Mouse (Mus musculus) monocyte, adult 5-6 weeks (primary cell): ENCODE results near the gene Zcchc24. TPM values are rescaled to one million over a fixed set of nuclear protein-coding genes. Genes with fewer than 3 reads are reported as not detected.
A peak's percentile ranks its signal among the peaks of the same experiment; 100 is the strongest.

ENCODE experiments used
- ATAC-seq: fragments of 153-309, 156-312 bp; replicated peaks from 2 replicates; pipeline ENCODE4 v1.8.0; 2017; ENCODE audit warnings: mild to moderate bottlenecking; ENCODE audit not compliant: low TSS enrichment, insufficient number of reproducible peaks, severe bottlenecking, poor library complexity, low FRiP score
- total RNA-seq: library from RNA; stranded (forward); fragments of 200-1000, 200-491, 200-594 nt; gene quantifications from 3 replicates; pipeline ENCODE4 v1.2.3, GENCODE M21; 2017

Zcchc24 gene
- total RNA-seq, 1 experiment from 2014 or later = 10.5 TPM

GRCm38 (mm10) chr14:25734736-25735716, 33.8 kb downstream of the Zcchc24 start:
- ATAC-seq = no peak

DNA sequence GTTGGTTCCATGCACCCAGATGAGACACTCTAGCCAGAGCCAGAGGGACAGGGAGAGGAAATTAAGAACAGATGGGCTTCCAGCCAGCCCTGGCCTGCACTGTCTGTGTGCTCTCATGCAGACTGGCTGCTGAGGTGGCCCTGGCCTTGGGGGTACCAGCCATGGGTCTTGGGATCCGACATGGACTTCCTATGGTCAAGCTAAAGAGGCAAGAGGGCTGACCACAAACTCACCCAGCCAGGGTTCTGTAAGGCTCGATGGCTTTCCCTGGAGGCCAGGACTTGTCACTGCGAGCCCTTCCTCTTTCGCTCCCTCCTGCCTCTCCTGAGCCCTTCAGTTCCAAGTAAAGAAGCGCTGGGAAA, 41.7 kb downstream of the Zcchc24 start:
- 0 out of 2 replicates have a peak, but pooled peaks have one; percentile 22 for ATAC-seq

GRCm38 (mm10) chr14:25726226-25727148, 42.4 kb downstream of the Zcchc24 start:
- peak; percentile 50 for ATAC-seq

DNA sequence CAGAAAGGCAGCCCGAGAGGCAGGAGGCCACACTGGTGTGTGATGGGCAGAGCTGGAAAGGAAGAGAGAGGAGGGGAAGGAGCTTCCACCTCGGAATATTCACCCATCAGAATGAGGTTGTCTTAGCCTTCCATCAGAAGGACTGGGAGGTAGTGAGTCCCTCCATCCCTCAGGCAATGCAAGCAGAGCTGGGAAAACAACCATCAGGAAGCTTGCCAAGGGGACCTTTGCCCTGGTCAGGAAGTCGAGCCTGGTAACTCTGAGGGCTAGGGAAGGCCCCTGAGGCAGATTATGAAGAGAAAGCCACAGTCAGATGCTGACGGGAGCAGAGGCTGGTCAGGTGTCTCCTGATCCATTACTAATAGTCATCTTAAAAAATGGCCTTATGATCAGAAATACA, 43.1 kb downstream of the Zcchc24 start:
- ATAC-seq = no peak

- no peak for ATAC-seq
Observed at GRCm38 (mm10) chr14:25725032-25725497, 43.8 kb downstream of the Zcchc24 start.

GRCm38 (mm10) chr14:25720962-25721707, 47.7 kb downstream of the Zcchc24 start:
- ATAC-seq = no peak

GRCm38 (mm10) chr14:25719371-25719770, 49.5 kb downstream of the Zcchc24 start:
- ATAC-seq = no peak

DNA sequence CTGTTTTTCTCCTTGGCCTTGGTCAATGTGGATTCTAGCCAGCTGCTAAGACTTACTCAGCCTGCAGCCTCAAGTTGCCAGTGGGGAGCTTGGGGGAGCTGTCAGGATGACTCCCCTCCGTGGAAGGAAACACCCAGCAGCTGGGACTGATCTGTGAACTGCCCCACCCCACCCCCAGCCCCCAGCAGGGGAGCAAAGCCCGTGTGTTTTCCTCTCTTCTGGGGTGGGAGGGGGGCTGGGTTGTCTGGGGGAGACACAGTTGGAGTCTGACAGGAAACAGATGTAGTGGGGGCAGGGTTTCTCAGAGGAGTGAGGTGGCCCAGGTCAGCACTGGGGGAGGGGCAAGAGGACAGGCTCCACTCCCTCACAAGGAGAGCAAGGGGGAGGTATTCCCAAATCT, 50.4 kb downstream of the Zcchc24 start:
- no peak for ATAC-seq

- no peak for ATAC-seq
Observed at GRCm38 (mm10) chr14:25717718-25718117, 51.1 kb downstream of the Zcchc24 start.

GRCm38 (mm10) chr14:25716528-25716927, 52.3 kb downstream of the Zcchc24 start:
- ATAC-seq = no peak

GRCm38 (mm10) chr14:25713443-25713842, 55.4 kb downstream of the Zcchc24 start:
- ATAC-seq = no peak

GRCm38 (mm10) chr14:25711602-25712001, 57.2 kb downstream of the Zcchc24 start:
- ATAC-seq = no peak

DNA sequence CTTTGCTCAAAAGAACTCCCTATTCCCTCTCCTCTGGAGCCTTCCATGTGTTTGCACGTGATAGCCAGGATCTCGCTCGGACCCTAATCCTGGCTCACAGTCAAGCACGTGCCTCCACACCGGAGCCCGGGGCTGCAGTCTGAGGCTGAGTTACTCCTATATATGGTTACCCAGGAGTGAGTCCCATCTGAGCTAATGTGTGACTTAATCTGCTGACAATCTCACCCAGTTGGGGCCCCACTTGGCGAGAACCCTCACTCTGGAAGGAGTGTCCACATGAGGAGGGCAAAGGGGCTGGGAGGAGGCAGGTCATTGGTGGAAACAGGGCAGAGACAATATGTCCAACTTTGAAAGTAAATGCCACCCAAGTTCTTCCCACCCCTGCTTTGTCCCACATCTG, 57.7 kb downstream of the Zcchc24 start:
- ATAC-seq = no peak

GRCm38 (mm10) chr14:25710681-25711080, 58.2 kb downstream of the Zcchc24 start:
- no peak for ATAC-seq

GRCm38 (mm10) chr14:25710073-25710472, 58.8 kb downstream of the Zcchc24 start:
- ATAC-seq = no peak

DNA sequence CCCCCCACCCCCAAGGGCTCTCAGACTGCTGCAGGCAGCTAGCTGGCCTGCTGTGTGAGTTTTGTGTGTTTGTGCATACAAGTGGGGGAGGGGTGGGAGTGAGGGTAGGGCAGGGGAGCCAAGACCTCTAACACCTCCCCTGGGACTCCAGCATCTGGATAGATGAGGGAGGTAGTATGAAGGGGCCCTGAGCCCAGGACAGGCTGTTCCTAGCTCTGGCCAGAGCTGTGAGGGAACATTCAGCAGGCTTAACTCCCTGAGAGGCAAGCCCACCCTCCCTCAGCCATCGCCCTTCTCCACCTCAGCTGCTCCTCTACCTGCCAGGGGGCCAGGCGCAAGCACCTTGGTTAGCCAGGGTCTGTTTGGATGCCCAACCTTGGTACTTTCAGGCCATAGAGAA, 59.9 kb downstream of the Zcchc24 start:
- ATAC-seq = no peak

GRCm38 (mm10) chr14:25708451-25708850, 60.4 kb downstream of the Zcchc24 start:
- ATAC-seq = no peak

GRCm38 (mm10) chr14:25707691-25708181, 61.1 kb downstream of the Zcchc24 start:
- peak; percentile 52; the same call in 1 of the 2 replicates for ATAC-seq
